Mouse (Mus musculus) kidney, adult 9 months (tissue): ENCODE measurements around the gene Mical1.

Experiments
- DNase-seq: peaks from one replicate; pipeline ENCODE4 v3.0.0; 2022

Gene Mical1

DNA sequence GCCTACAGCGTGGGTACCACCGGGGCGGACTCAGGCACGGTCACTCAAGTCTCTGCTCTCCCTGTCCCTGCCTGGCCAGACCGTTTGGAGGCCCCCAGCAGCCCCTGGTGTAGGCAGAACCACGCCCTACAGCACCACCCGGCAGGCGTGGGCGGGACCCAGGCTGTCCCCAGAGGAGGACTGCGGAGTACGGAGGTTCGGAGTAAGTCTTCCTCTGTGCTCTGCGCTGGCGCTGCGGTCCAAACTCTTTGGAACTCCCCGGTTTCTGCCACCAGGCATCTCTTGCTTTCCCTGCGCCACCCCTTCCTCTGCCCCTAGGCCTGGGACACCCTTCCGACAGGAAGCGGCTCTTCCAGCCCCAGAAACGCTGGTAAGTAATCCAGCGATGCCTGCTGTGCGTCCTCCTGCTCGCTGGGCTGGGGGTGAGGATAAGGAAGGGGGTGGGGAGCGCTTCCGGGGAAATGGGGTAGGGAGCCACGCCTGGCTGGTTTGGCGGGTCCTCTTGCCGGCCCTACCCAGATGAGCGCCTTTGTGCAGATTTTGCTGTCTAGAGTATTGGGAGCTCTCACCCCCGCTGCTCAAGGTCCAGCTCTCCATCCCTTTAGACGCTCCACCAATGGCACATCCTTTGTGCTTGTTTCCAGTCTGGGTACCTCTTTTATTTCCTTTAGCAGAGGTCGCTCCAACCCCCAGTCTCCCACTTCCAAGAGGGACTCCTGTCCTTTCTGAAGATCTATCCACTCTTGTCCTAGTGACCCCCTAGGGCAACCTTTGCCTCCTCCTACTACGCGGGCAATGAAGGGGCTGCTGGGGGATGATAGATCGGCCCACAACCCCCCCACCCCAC, at the start of gene Mical1:
Mical1 (plus strand) TSS at position 144 of the 847 bp plus-strand sequence.
- DNase-seq = peak; percentile 32

GRCm38 (mm10) chr10:41426368-41426767, 49.7 kb upstream of the Mical1 start:
- no peak for DNase-seq

GRCm38 (mm10) chr10:41434624-41435023, 41.5 kb upstream of the Mical1 start:
- DNase-seq = peak; percentile 79

DNA sequence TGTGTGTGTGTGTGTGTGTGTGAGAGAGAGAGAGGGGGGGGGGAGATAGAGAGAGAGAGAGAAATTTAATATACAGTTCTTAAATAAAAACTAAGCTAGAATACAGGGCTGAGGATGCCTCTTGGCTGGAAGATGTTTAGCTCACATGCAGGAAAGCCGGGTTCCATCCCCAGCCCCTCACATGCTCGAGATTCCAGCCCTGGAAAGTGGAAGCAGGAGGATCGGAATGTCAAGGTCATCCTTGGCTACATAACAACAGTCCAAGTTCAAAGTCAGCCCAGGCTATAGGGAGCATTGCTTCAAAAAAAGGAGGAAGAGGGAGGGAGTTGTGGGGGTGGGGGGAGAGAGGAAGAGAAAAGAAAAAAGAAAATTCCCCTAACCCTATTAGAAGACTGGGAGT, 41.0 kb upstream of the Mical1 start:
- DNase-seq = no peak

DNA sequence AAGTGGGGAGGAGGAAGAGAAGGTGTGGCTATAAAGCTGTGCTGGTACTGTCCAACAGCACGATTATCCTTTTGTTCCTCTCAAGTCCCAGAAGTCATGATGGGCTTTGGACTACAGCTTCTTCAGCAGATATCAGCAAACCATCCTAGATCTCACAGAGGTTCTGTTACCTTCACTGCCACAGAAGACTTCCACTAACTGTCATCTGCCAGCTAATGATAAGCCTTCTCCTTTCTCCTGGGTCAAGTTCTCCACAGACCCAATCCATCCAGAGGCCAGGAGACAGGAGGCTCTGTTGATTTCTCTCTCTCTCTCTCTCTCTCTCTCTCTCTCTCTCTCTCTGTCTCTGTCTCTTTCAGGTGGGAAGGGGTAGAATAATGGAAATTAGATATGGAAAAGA, 27.9 kb upstream of the Mical1 start:
- DNase-seq = no peak

DNA sequence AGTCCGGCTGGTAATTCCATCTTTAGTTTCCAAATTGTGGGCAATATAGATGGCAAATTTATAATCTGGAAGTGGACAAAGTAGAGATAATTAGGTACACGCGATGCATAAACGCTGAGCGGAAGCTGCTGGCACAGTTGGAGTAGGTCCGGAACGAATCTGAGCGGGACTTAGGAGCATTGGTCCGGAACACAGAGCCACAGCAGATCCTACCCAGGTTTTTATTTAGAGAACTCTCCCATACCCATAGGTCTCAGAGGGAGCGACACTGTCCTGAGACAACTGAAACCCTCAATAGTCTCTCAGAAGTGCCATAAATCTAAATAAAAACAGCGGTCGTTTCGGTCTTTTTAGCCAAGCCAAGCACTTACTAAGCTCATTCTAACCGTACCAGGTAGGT, 26.4 kb upstream of the Mical1 start:
- no peak for DNase-seq

DNA sequence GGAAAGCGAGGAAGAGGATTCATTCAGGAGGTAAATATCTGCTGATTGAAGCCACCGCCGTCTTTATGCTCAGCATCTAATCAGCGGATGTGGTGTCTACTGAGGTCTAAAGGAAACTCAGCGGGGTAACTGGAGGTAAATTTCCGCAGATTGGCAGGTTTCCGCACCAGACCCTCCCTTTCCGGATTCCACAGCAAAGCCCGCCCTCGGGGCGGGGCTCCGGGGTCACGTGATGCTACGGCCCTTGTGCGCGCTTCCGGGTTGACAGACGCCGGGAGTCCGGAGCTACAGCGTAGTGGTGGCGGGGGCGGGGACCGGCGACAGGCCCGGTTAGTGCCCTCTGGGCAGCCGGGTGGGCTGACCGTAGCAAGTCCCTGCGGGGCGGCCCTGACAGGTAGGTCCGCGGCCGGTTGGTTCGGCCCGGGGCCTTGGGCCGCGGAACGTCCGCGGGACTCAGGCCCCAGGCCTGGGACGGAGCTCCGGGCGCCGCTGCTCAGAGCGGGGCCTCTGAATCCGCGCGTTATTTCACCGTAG, 25.9 kb upstream of the Mical1 start, which contains the start of gene Zbtb24:
Zbtb24 (plus strand) TSS at position 247 of the 534 bp plus-strand sequence.
- DNase-seq = peak; percentile 97

DNA sequence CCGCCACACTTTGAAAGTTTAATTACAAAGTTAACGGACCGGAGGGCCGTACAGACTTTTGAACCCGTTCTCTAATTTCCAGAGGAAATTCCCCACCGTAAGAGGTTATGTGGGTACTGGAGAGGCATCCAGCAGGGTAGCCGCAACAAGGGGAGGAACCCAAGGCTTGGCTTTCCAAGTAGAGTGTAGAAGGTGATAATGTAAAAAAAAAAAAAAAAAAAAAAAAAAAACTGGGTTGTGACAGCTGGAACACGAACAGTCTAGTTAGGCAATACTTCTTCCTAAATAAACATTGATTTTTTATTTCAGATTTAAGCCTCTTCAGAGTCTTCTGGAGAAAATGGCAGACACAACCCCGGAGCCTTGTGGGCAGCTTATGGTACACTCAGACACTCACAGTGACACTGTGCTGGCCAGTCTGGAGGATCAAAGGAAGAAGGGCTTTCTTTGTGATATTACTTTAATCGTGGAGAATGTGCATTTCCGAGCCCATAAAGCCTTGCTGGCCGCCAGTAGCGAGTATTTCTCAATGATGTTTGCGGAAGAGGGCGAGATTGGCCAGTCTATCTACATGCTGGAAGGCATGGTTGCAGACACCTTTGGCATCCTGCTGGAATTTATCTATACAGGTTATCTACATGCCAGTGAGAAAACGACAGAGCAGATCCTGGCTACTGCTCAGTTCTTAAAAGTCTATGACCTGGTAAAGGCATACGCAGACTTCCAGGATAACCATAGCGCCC, 25.2 kb upstream of the Mical1 start:
- DNase-seq = peak; percentile 24

DNA sequence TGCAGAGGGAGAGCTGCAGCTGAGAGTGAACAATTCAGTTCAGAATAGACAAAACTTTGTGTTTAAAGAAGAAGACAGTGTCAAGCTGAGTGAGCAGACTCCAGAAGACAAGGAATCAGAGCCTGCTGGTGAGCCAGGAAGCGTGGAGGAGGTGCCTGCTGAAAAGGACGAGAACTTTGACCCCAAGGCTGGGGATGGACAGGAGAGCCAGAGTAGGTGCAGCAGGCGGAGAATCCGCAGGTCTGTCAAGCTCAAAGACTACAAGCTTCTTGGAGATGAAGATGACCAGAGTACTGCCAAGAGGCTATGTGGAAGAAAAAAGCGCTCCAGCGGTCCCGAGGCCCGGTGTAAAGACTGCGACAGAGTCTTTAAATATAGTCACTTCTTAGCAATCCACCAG, 24.5 kb upstream of the Mical1 start:
- DNase-seq = peak; percentile 82

GRCm38 (mm10) chr10:41452791-41453190, 23.3 kb upstream of the Mical1 start:
- DNase-seq = no peak

GRCm38 (mm10) chr10:41459990-41460389, 16.1 kb upstream of the Mical1 start:
- no peak for DNase-seq

DNA sequence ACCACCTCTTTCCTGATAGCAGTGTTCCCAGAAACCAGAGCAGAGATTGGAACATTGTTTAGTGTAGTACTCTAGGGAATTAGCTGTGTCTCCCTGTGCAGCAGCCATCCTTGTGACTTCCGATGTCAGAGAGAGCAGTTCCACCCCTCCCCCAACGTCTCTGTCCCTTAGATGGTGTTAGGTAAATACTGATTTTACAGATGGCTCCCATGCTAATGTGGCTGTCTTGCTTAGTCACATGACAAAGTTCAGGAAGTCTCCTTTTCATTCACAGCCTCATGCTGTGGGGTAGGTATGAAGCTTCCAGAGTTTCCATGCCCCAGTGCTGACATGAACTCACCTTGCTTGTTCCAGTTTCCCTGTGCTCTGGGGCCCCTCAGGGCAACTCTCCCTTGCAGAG, 15.6 kb upstream of the Mical1 start:
- no peak for DNase-seq

DNA sequence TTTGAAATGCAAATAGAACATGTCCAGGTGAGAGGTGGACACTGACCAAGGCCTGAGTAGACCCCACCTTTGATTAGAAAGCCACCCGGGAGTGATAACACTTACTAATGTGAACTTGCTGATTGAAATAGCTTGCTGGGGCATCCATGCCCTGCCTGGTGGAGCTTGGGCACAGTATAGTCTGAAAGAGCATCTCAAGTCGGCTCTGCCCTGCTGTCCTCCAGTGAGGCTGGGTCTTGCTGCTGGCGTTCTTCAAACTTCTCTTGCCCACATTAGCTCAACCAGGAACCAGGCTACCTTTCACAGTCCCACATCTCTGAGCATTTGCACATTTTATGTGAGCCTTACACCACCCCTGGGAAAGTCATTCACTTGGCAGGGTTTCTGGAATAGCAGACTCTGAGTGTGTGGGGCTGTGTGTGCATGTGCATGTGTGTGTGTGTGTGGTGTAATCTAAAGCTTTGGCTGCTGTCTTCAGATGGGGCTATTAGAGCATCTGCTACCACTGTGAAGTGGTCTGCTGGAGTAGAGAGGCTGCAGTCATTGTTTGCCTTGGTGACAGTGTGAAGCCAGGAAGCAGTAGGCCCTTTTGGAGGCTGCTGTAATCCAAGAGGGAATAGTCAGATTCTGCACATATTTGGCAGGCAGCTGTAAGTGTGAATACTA, 14.9 kb upstream of the Mical1 start:
- DNase-seq = no peak

- DNase-seq = no peak
Observed at GRCm38 (mm10) chr10:41464401-41464955, 11.6 kb upstream of the Mical1 start.

GRCm38 (mm10) chr10:41467325-41467724, 8.8 kb upstream of the Mical1 start:
- DNase-seq = no peak

GRCm38 (mm10) chr10:41470693-41471092, 5.4 kb upstream of the Mical1 start:
- no peak for DNase-seq

GRCm38 (mm10) chr10:41472534-41472933, 3.6 kb upstream of the Mical1 start:
- no peak for DNase-seq

- DNase-seq = no peak
Observed at GRCm38 (mm10) chr10:41472962-41473481, 3.1 kb upstream of the Mical1 start.

- DNase-seq = no peak
Observed at GRCm38 (mm10) chr10:41473782-41474468, 2.2 kb upstream of the Mical1 start.

DNA sequence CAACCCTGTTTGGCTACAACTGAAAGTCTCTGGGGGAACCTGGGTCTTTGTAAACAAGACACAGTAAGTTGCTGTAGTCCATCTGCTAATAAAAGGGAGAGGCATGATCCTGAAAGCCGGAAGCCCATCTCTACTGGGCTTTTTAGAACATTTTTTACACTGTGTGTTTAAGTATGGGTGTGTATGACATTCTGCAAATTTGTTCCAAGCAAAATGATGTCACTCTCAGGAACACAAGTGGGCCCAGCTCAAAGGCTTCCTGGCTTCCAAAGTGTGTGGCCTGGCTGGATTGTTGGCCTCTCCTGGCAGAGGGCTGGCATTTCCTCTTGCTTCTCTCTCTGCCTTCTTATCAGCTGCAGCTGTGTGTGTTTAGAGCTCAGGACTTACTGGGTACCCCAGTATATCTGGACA, 1.1 kb upstream of the Mical1 start:
- no peak for DNase-seq

- no peak for DNase-seq
Observed at GRCm38 (mm10) chr10:41477018-41477277, 834 bp downstream of the Mical1 start.
